Mouse (Mus musculus) small intestine, adult 2 months (tissue): ENCODE measurements at regions not wholly inside any gene's neighbourhood (a gene's known extent, or its start where the extent isn't known, plus 50 kb on each side); places are given as distances from the start of the nearest gene placed in this dataset.

Source experiments
- CTCF ChIP-seq: fragments of 200-500 bp; IDR thresholded peaks from 2 replicates; pipeline ENCODE4 v1.5.1; 2012; ENCODE audit warnings: low read depth, mild to moderate bottlenecking, control low read depth, inconsistent platforms, low read length, moderate library complexity, mixed read lengths; ENCODE audit not compliant: insufficient replicate concordance, insufficient read length; ENCODE audit errors: extremely low read depth
- POLR2A ChIP-seq: fragments of 200-500 bp; IDR thresholded peaks from 2 replicates; pipeline ENCODE4 v1.6.1; 2012; ENCODE audit warnings: low read depth, mild to moderate bottlenecking, control low read depth, inconsistent platforms, low read length, moderate library complexity

GRCm38 (mm10) chr4:131397161-131397560 is 440.9 kb downstream of the Ptpru start:
- TF ChIP-seq CTCF (no peak), POLR2A (no peak)
